Mouse (Mus musculus): ENCODE data around the gene Atf6b.

Atf6b gene

DNA sequence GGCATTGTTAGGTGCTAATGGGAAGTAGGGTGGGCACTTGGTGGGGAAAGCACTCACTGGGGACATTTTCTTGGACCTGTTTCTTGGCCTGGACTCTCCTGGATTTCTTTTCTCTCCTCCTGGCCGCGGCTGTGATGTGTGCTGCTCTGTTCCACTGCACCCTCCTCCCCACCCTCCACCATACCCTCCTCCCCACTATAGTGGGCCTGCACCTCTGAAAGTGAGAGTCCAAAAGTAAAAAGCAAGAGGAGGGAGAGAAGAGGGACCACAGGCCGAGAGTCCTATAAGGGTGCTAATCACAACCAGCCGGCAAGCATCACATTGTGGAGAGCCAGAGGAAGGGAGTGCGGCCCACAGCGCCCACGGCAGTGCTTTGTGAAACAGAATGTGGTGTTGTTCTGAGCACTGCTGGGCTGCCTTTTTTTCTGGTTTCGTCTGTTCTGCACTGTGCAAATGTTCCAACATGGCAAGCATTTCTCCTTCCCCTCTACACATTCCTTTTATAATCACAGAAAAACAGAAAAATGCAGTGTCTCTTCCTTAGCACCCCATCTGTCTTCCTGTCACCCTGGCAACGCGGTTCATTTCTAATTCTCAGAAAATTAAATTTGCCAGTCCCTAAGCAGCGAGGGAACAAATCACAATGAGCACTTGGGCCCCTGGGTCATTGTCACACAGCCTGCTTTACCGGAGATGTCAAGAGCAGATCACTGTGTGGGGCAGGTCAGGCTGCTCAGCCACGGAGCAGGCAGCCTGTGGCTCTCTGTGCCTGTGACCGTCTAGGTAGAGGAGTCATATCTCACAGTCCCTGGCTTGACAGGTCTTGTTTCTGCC, 52.8 kb downstream of the Atf6b start:
- DNase-seq (ENCODE audit: low spot score in 2 of 2): no peak

DNA sequence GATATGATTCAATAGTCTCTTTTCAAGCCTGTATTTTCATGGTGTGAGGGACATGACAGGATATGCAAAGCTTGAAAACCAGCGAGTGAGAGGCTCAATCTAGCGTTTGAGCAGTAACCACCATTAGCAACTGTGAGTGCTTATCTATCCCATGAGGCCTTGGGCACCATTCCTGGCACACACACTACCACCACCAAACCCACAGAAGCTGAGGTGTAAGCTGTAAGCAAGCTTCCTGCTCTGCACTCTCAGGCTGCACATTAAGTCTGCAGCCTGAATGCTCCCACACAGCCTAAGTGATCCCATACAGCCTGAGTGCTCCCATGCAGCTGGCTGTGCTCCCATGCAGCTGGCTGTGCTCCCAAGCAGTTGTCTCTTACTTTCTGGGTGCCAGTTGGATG, 53.7 kb downstream of the Atf6b start:
- no peak for DNase-seq (ENCODE audit: low spot score in 2 of 2)
